Mouse (Mus musculus): ENCODE results near the gene Pax5. TPM values are rescaled to one million over a fixed set of nuclear protein-coding genes. Genes with fewer than 3 reads are reported as not detected.

Pax5 gene
- polyA plus RNA-seq, 1 experiment from 2014 or later = not detected

DNA sequence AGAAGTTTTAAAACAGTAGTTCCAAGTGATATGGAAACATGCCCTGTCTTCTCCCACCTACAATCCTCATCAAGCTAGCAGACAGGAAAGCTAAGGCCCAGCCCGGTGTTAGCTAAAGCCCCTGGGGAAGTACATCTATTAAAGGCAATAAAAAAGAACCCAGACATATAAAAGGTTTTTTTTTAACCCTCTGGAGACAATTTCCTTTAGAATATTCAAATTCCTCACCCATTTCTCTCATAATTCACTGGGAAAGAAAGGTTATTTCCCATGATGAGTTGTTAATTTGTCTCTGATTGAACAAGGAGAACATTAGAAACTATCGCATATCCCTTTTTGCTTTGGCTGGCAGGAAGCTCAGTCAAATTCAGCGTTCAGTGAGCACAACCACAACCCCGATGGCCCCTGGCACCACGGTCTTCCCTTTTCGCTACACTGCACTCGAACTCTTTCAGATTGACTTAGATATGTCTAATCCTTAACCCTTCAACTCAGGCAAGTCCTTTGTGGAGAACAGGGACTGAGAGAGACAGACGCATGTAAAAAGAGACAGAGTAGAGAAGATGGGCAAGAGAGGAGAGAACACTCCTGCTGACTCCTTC, 96.1 kb downstream of the Pax5 start:
- Histone ChIP-seq H3K4me2 (replicated peaks; ENCODE audit: low read depth, low read length) (no peak overlapping the region), H3K27me3 (ENCODE audit: insufficient read depth, low read length) (no peaks in the 10 kb centered on the region), H3K9ac (replicated peaks; ENCODE audit: low read length) (no peak overlapping the region), H3K4me3 (ENCODE audit: low read length) (no peak overlapping the region), H3K36me3 (ENCODE audit: insufficient read depth, low read length) (no peaks in the 10 kb centered on the region), H3K27ac (ENCODE audit: low read length) (no peak overlapping the region), H3K4me1 (ENCODE audit: insufficient read depth, low read length) (no peaks in the 10 kb centered on the region), H3K9me3 (ENCODE audit: low read length) (no peaks in the 10 kb centered on the region)
- WGBS = 72% methylated on average over 8 of the region's 8 CpGs
- ATAC-seq (ENCODE audit: low FRiP score, low TSS enrichment) = no peak

DNA sequence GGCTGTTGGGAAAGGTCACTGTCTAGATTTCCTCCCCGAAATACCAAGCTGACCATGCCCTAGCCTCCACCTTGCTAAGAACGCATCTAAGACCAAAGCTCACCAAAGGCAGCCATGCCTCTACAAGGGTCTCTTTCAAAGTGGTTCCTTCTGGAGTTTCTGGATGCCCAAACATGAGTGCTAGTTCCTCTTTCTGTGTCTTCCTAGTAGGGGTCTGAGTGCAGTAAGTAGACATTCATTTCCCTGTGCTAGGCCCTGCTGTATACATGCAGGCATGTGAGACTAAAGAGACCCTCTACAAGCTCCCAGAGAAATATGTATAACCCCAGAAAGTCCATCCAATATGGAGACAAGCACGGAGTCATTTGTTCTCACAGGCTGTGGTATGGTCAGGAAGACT, 97.9 kb downstream of the Pax5 start:
- no peaks in the 10 kb centered on the region for H3K27me3 ChIP-seq (ENCODE audit: insufficient read depth, low read length)
- ATAC-seq (ENCODE audit: low FRiP score, low TSS enrichment) = no peak
- WGBS = 85% methylated on average over 3 of the region's 3 CpGs
- no peaks in the 10 kb centered on the region for H3K36me3 ChIP-seq (ENCODE audit: insufficient read depth, low read length)
- no peak overlapping the region for H3K27ac ChIP-seq (ENCODE audit: low read length)
- H3K4me2 ChIP-seq (replicated peaks; ENCODE audit: low read depth, low read length) = no peak overlapping the region
- H3K4me1 ChIP-seq (ENCODE audit: insufficient read depth, low read length) = no peaks in the 10 kb centered on the region
- H3K4me3 ChIP-seq (ENCODE audit: low read length) = no peak overlapping the region
- no peaks in the 10 kb centered on the region for H3K9me3 ChIP-seq (ENCODE audit: low read length)
- H3K9ac ChIP-seq (replicated peaks; ENCODE audit: low read length) = no peak overlapping the region

DNA sequence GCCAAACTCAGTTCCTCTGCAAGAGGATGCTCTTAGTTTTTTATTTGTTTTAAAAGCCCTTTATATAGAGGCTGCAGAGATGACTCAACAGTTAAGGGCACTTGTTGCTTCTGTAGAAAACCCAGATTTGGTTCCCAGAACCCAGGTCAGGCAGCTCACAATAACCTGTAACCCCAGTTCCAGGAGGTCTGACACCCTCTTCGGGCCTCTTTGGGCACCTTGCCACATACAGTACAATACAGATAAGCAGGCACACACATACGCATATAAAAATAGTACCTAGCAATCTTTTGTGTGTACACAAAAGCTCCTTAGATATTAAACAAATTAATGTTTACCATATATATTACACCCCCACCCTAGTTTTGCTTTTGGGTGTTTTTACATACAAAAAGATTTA, 104.8 kb downstream of the Pax5 start:
- ATAC-seq (ENCODE audit: low FRiP score, low TSS enrichment) = no peak
- H3K27me3 ChIP-seq (ENCODE audit: insufficient read depth, low read length) = no peaks in the 10 kb centered on the region
- no peak overlapping the region for H3K9ac ChIP-seq (replicated peaks; ENCODE audit: low read length)
- no peaks in the 10 kb centered on the region for H3K9me3 ChIP-seq (ENCODE audit: low read length)
- H3K36me3 ChIP-seq (ENCODE audit: insufficient read depth, low read length) = no peaks in the 10 kb centered on the region
- H3K27ac ChIP-seq (ENCODE audit: low read length) = no peak overlapping the region
- H3K4me1 ChIP-seq (ENCODE audit: insufficient read depth, low read length) = peaks cover 20% of the 10 kb centered on the region
- no peak overlapping the region for H3K4me3 ChIP-seq (ENCODE audit: low read length)
- H3K4me2 ChIP-seq (replicated peaks; ENCODE audit: low read depth, low read length) = no peak overlapping the region
- WGBS = 78% methylated on average over 2 of the region's 2 CpGs

DNA sequence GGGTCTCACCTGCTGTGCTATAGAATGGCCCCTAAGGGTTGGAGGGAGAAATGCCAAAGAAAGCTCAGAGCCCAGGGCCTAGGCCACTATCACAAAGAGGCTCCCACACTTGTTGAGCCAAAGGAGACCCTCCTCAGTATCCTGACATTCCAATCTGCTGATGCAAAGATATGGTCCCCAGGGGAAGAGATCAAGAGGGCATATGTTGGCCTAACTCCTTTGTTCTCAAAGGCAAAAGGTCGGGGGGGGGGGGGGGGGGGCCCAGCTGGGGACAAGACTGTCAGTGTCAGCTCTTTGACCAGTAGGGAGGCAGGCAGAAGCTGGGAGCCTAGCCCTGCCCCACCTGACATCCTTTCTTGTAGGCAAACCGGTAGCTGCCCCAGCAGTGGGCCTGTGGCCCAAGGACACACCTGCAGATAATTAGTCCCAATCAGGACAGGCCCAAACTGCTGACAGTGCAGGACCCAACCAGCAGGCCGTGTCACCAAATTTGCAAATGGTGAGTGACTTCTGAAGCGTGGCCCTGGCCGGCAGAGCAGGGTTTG, 108.0 kb downstream of the Pax5 start:
- no peak overlapping the region for H3K9ac ChIP-seq (replicated peaks; ENCODE audit: low read length)
- H3K9me3 ChIP-seq (ENCODE audit: low read length) = no peaks in the 10 kb centered on the region
- no peaks in the 10 kb centered on the region for H3K36me3 ChIP-seq (ENCODE audit: insufficient read depth, low read length)
- no peak overlapping the region for H3K27ac ChIP-seq (ENCODE audit: low read length)
- WGBS = 9% methylated on average over 4 of the region's 5 CpGs
- H3K27me3 ChIP-seq (ENCODE audit: insufficient read depth, low read length) = no peaks in the 10 kb centered on the region
- H3K4me2 ChIP-seq (replicated peaks; ENCODE audit: low read depth, low read length) = no peak overlapping the region
- H3K4me1 ChIP-seq (ENCODE audit: insufficient read depth, low read length) = peaks cover 20% of the 10 kb centered on the region
- ATAC-seq (ENCODE audit: low FRiP score, low TSS enrichment) = peak; percentile 88
- no peak overlapping the region for H3K4me3 ChIP-seq (ENCODE audit: low read length)

DNA sequence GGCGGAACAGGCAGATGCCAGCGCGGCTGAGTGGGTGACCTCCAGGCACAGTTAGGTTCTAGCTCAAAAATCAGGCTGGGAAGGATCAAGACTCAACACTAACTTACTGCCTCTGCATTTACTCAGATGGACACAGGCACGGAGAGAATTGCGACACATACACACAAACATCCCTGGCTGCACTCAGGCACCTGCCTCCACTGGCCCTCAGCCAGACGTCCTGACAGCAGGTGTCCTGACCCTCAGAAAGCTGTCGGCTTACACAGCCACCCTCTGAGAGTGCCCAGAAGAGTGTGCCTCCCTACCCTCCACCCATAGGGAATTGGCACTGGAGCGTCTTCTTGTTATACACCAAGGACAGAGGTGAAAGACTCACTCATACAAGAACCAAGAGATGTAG, 108.9 kb downstream of the Pax5 start:
- 51% methylated on average over 8 of the region's 8 CpGs for WGBS
- H3K27ac ChIP-seq (ENCODE audit: low read length) = no peak overlapping the region

DNA sequence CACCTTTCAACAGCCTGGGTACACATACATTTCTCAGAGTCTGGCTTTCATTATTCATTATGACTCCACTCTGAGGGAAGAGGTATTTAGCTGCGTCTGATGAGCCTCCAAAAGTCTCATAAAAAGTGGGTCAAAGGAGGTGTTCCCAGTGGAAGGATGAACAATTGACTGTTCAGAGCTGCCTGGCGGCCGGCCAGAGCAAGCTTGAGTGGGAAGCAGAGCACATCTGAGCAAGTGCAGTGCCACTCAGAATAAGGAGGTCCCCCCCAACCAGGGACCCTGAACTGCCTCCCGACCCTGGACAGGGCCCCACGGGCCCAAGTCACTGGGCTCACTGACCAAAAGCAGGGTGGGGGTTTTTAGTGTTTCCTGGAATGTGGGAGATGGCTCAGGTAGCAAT, 109.4 kb downstream of the Pax5 start:
- H3K4me3 ChIP-seq (ENCODE audit: low read length) = no peak overlapping the region
- ATAC-seq (ENCODE audit: low FRiP score, low TSS enrichment) = no peak
- H3K9me3 ChIP-seq (ENCODE audit: low read length) = no peaks in the 10 kb centered on the region
- H3K4me1 ChIP-seq (ENCODE audit: insufficient read depth, low read length) = peaks cover 20% of the 10 kb centered on the region
- no peak overlapping the region for H3K27ac ChIP-seq (ENCODE audit: low read length)
- no peaks in the 10 kb centered on the region for H3K27me3 ChIP-seq (ENCODE audit: insufficient read depth, low read length)
- WGBS = 32% methylated on average over 5 of the region's 5 CpGs
- 0 out of 2 replicates have a peak overlapping the region, but pooled peaks have one; percentile 26 for H3K9ac ChIP-seq (replicated peaks; ENCODE audit: low read length)
- no peaks in the 10 kb centered on the region for H3K36me3 ChIP-seq (ENCODE audit: insufficient read depth, low read length)
- H3K4me2 ChIP-seq (replicated peaks; ENCODE audit: low read depth, low read length) = no peak overlapping the region

More for the DNA sequence above, 108.9 kb downstream of the Pax5 start:
- Histone ChIP-seq H3K36me3 (ENCODE audit: insufficient read depth, low read length) (no peaks in the 10 kb centered on the region), H3K27me3 (ENCODE audit: insufficient read depth, low read length) (no peaks in the 10 kb centered on the region), H3K4me1 (ENCODE audit: insufficient read depth, low read length) (peaks cover 20% of the 10 kb centered on the region), H3K9me3 (ENCODE audit: low read length) (no peaks in the 10 kb centered on the region), H3K4me3 (ENCODE audit: low read length) (no peak overlapping the region), H3K9ac (replicated peaks; ENCODE audit: low read length) (0 out of 2 replicates have a peak overlapping the region, but pooled peaks have one; percentile 26), H3K4me2 (replicated peaks; ENCODE audit: low read depth, low read length) (no peak overlapping the region)
- no peak for ATAC-seq (ENCODE audit: low FRiP score, low TSS enrichment)

DNA sequence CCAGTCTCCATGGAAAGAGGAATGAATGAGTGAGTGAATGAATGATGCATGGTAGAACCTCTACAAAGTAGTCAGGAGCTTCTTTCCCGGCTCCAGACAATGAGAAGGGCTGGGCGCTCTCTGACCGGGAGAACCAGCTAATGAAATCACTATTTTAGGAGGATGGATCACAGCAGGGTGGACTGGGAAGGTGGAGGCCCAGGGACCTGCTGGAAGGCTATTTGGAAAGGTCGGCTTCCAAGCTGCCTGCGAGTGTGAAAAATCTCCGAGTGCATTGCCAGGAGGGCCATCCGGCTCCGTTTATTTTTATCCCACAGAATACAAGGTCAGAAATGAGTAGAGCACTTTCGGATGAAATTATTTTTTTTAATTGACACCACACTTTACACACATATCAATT, 112.3 kb downstream of the Pax5 start:
- H3K9me3 ChIP-seq (ENCODE audit: low read length) = no peaks in the 10 kb centered on the region
- no peak for ATAC-seq (ENCODE audit: low FRiP score, low TSS enrichment)
- WGBS = 77% methylated on average over 9 of the region's 9 CpGs
- H3K27ac ChIP-seq (ENCODE audit: low read length) = no peak overlapping the region
- H3K4me2 ChIP-seq (replicated peaks; ENCODE audit: low read depth, low read length) = no peak overlapping the region
- H3K36me3 ChIP-seq (ENCODE audit: insufficient read depth, low read length) = no peaks in the 10 kb centered on the region
- no peak overlapping the region for H3K9ac ChIP-seq (replicated peaks; ENCODE audit: low read length)
- peaks cover 17% of the 10 kb centered on the region for H3K4me1 ChIP-seq (ENCODE audit: insufficient read depth, low read length)
- no peak overlapping the region for H3K4me3 ChIP-seq (ENCODE audit: low read length)
- H3K27me3 ChIP-seq (ENCODE audit: insufficient read depth, low read length) = no peaks in the 10 kb centered on the region

DNA sequence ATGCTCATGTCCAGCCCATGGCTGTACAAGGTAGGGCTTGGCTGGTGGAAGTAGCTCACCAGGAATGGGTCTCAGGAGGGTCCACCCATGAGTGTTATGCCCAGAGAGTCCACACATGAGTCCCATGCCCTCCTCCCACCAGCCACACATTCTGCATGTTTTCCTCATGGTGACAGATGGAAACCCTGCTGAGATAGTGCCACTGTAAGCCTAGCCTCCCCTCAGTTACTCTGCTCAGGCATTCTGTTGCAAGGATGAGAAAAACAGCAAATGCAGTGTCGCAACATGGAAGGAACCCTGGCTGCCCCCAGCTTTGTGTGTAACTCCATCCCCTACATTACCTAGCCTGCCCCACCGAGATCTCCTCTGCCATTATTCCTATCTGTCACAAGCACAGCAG, 117.2 kb downstream of the Pax5 start:
- H3K4me1 ChIP-seq (ENCODE audit: insufficient read depth, low read length) = no peaks in the 10 kb centered on the region
- H3K9ac ChIP-seq (replicated peaks; ENCODE audit: low read length) = no peak overlapping the region
- no peak overlapping the region for H3K27ac ChIP-seq (ENCODE audit: low read length)
- no peaks in the 10 kb centered on the region for H3K9me3 ChIP-seq (ENCODE audit: low read length)
- no peak for ATAC-seq (ENCODE audit: low FRiP score, low TSS enrichment)
- 89% methylated on average over 2 of the region's 2 CpGs for WGBS
- no peaks in the 10 kb centered on the region for H3K27me3 ChIP-seq (ENCODE audit: insufficient read depth, low read length)
- no peak overlapping the region for H3K4me2 ChIP-seq (replicated peaks; ENCODE audit: low read depth, low read length)
- H3K36me3 ChIP-seq (ENCODE audit: insufficient read depth, low read length) = no peaks in the 10 kb centered on the region
- H3K4me3 ChIP-seq (ENCODE audit: low read length) = no peak overlapping the region

DNA sequence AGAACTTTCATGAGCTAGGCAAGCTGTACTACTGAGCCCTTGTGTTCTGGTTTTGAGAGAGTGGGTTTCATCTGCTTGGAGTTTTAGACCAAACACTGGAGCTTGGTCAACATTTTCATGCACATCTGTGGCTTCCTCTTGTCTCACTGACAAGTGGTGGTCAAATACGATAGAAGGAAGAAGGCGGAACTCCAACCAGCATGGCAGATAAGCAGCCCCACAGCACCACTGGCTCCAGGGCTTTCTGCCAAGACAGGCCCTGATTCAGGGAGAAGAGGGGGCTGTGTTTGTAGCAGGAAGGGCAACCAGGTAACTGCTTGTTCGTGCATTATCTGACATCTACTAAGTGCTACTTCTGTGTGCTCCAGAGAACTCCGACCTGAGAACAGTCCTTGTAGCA, 127.6 kb downstream of the Pax5 start:
- no peak overlapping the region for H3K27ac ChIP-seq (ENCODE audit: low read length)
- H3K9me3 ChIP-seq (ENCODE audit: low read length) = no peaks in the 10 kb centered on the region
- WGBS = 80% methylated on average over 4 of the region's 4 CpGs
- no peak overlapping the region for H3K4me2 ChIP-seq (replicated peaks; ENCODE audit: low read depth, low read length)
- H3K27me3 ChIP-seq (ENCODE audit: insufficient read depth, low read length) = no peaks in the 10 kb centered on the region
- no peak overlapping the region for H3K9ac ChIP-seq (replicated peaks; ENCODE audit: low read length)
- ATAC-seq (ENCODE audit: low FRiP score, low TSS enrichment) = no peak
- no peaks in the 10 kb centered on the region for H3K4me1 ChIP-seq (ENCODE audit: insufficient read depth, low read length)
- no peaks in the 10 kb centered on the region for H3K36me3 ChIP-seq (ENCODE audit: insufficient read depth, low read length)
- H3K4me3 ChIP-seq (ENCODE audit: low read length) = no peak overlapping the region

DNA sequence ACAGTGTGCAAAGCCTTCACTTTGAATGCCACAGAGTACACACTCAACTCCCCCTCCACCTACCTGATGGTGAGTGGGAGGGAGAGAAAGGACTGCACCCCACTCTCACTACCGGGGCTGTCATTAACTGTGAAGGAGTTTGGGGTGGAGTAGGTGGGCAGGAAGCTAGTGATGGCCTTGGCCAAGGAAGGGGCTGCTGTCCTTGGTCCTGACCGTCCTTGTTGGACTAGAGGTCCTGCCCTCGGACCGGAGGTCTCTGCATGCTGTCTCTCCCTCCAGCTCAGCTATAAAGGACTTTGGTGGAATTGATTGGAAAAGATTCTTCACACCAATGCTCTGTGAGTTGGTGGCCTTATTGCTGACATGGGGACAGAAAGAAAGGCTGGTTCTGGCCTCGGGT, 131.7 kb downstream of the Pax5 start:
- WGBS = 53% methylated on average over 5 of the region's 5 CpGs
- no peak overlapping the region for H3K27ac ChIP-seq (ENCODE audit: low read length)
- no peak overlapping the region for H3K4me3 ChIP-seq (ENCODE audit: low read length)
- no peaks in the 10 kb centered on the region for H3K9me3 ChIP-seq (ENCODE audit: low read length)
- H3K4me2 ChIP-seq (replicated peaks; ENCODE audit: low read depth, low read length) = no peak overlapping the region
- H3K36me3 ChIP-seq (ENCODE audit: insufficient read depth, low read length) = no peaks in the 10 kb centered on the region
- no peaks in the 10 kb centered on the region for H3K4me1 ChIP-seq (ENCODE audit: insufficient read depth, low read length)
- ATAC-seq (ENCODE audit: low FRiP score, low TSS enrichment) = no peak
- H3K27me3 ChIP-seq (ENCODE audit: insufficient read depth, low read length) = no peaks in the 10 kb centered on the region
- no peak overlapping the region for H3K9ac ChIP-seq (replicated peaks; ENCODE audit: low read length)
